Mouse (Mus musculus) intestine, embryonic 14.5 days (tissue): ENCODE measurements around the gene Mpp3. TPM values are rescaled to one million over a fixed set of nuclear protein-coding genes. Genes with fewer than 3 reads are reported as not detected.
"Not testable (repeated sequence)": the region's sequence is repeated elsewhere in the genome, so short reads cannot be mapped to it uniquely, and the experiment has no call there.

Experiments used
- ATAC-seq: fragments of 200-750 bp; cut with Nextera tagmentation; replicated peaks from 2 replicates; pipeline ENCODE4 v1.8.0; 2017; ENCODE audit warnings: low read depth, moderate number of reproducible peaks, moderate TSS enrichment, moderate library complexity; ENCODE audit not compliant: low FRiP score, low TSS enrichment
- DNase-seq: peaks from one replicate; pipeline ENCODE4 v3.0.0-alpha.2; 2018; ENCODE audit warnings: low spot score
- H3K27ac ChIP-seq: fragments of 300-500 bp; sonication (generic); 2 replicates; pipeline ENCODE4 v1.5.1; 2014; ENCODE audit warnings: low read depth, mild to moderate bottlenecking, control low read depth
- H3K27me3 ChIP-seq: fragments of 300-500 bp; sonication (generic); replicated peaks from 2 replicates; pipeline ENCODE4 v1.6.1; 2014; ENCODE audit warnings: low read length, control low read depth; ENCODE audit not compliant: control insufficient read depth, insufficient read depth
- H3K36me3 ChIP-seq: fragments of 300-500 bp; sonication (generic); 2 replicates; pipeline ENCODE4 v1.6.1; 2014; ENCODE audit warnings: low read length, control low read depth; ENCODE audit not compliant: control insufficient read depth, insufficient read depth
- H3K4me1 ChIP-seq: fragments of 300-500 bp; sonication (generic); replicated peaks from 2 replicates; pipeline ENCODE4 v1.6.1; 2014; ENCODE audit warnings: low read length, control low read depth, mixed read lengths; ENCODE audit not compliant: control insufficient read depth, insufficient read depth
- H3K4me2 ChIP-seq: fragments of 300-500 bp; sonication (generic); 2 replicates; pipeline ENCODE4 v1.6.1; 2014; ENCODE audit warnings: low read length
- H3K4me3 ChIP-seq: fragments of 300-500 bp; sonication (generic); 2 replicates; pipeline ENCODE4 v1.5.1; 2014; ENCODE audit warnings: low read depth, low read length, control low read depth, mixed read lengths
- H3K9ac ChIP-seq: fragments of 300-500 bp; sonication (generic); 2 replicates; pipeline ENCODE4 v1.6.1; 2014; ENCODE audit warnings: mild to moderate bottlenecking, low read length
- H3K9me3 ChIP-seq: fragments of 300-500 bp; sonication (generic); 2 replicates; pipeline ENCODE4 v1.6.1; 2016; ENCODE audit warnings: low read length, control low read depth; ENCODE audit not compliant: control insufficient read depth
- WGBS: fragments of 180-500 bp; shearing (Covaris S2); extraction: QIAGEN DNeasy Blood & Tissue Kit; methylation state at CpG from one replicate; pipeline ENCODE4 v1.1.7; 2014; 5-methylcytosine and 5-hydroxymethylcytosine counted together
- polyA plus RNA-seq: library from polyadenylated mRNA; unstranded; fragments of >200 nt; fragmentation: Nextera tagmentation; extraction: Ambion mirVana; gene quantifications from 2 replicates; pipeline ENCODE4 v1.2.1, GENCODE M21; 2014

The Mpp3 gene
- polyA plus RNA-seq, 1 experiment from 2014 or later = 11.0 TPM

- WGBS = 4% methylated on average over 10 of the region's 10 CpGs
- no peak overlapping the region for H3K27ac ChIP-seq
- ATAC-seq (peak; percentile 8; the same call in 1 of the 2 replicates), DNase-seq (peak; percentile 95)
- H3K27me3 ChIP-seq = no peaks in the 10 kb centered on the region
- no peaks in the 10 kb centered on the region for H3K9me3 ChIP-seq
- peak overlapping the region; percentile 26 for H3K4me2 ChIP-seq
- no peak overlapping the region for H3K4me3 ChIP-seq
- H3K36me3 ChIP-seq = 0 out of 2 replicates have a peak, but pooled peaks cover 6% of the 10 kb centered on the region
- no peak overlapping the region for H3K9ac ChIP-seq
- peaks cover 15% of the 10 kb centered on the region for H3K4me1 ChIP-seq
These were observed 42.3 kb downstream of the Mpp3 start for GRCm38 (mm10) chr11:101985990-101986389.

- H3K4me2 ChIP-seq, H3K27me3 ChIP-seq, ATAC-seq, H3K9ac ChIP-seq, H3K27ac ChIP-seq, DNase-seq, H3K36me3 ChIP-seq, H3K9me3 ChIP-seq, H3K4me3 ChIP-seq: not testable (repeated sequence)
- WGBS = 45% methylated on average over 6 of the region's 6 CpGs
- H3K4me1 ChIP-seq = peaks cover 15% of the 10 kb centered on the region
These were observed 42.8 kb downstream of the Mpp3 start for GRCm38 (mm10) chr11:101985450-101985849.

- Histone ChIP-seq H3K4me3 (peak within 1 kb of the TSS; percentile 76), H3K36me3 (0 out of 2 replicates have a peak, but pooled peaks cover 9% of the 10 kb centered on the region), H3K9ac (peak within 1 kb of the TSS; percentile 62), H3K27me3 (no peaks in the 10 kb centered on the region), H3K4me2 (peak within 1 kb of the TSS; percentile 100), H3K4me1 (peaks cover 15% of the 10 kb centered on the region), H3K9me3 (no peaks in the 10 kb centered on the region), H3K27ac (peak within 1 kb of the TSS; percentile 79)
- DNase-seq = peak; percentile 96
- ATAC-seq = peak; percentile 80
- WGBS = 1% methylated on average over 64 of the region's 71 CpGs
These were observed 43.9 kb downstream of the Mpp3 start, which contains the start of gene Cfap97d1 for GRCm38 (mm10) chr11:101984054-101985025. TSS of gene Cfap97d1 (plus strand) at chr11:101984279.

- 0 out of 2 replicates have a peak, but pooled peaks cover 9% of the 10 kb centered on the region for H3K36me3 ChIP-seq
- 70% methylated on average over 10 of the region's 10 CpGs for WGBS
- no peak for ATAC-seq
- no peak overlapping the region for H3K9ac ChIP-seq
- peak overlapping the region; percentile 76 for H3K4me3 ChIP-seq
- H3K27ac ChIP-seq = 0 out of 2 replicates have a peak overlapping the region, but pooled peaks have one; percentile 2
- H3K9me3 ChIP-seq = no peaks in the 10 kb centered on the region
- H3K27me3 ChIP-seq = no peaks in the 10 kb centered on the region
- peak overlapping the region; percentile 100 for H3K4me2 ChIP-seq
- no peak for DNase-seq
- peaks cover 15% of the 10 kb centered on the region for H3K4me1 ChIP-seq
These were observed 44.8 kb downstream of the Mpp3 start for GRCm38 (mm10) chr11:101983431-101983921.

- Histone ChIP-seq H3K27me3 (no peaks in the 10 kb centered on the region), H3K27ac (no peak overlapping the region), H3K4me1 (peaks cover 15% of the 10 kb centered on the region), H3K9me3 (no peaks in the 10 kb centered on the region), H3K4me3 (no peak overlapping the region), H3K9ac (no peak overlapping the region), H3K36me3 (0 out of 2 replicates have a peak, but pooled peaks cover 9% of the 10 kb centered on the region), H3K4me2 (peak overlapping the region; percentile 22)
- no peak for DNase-seq
- ATAC-seq = no peak
- 63% methylated on average over 6 of the region's 6 CpGs for WGBS
These were observed 45.3 kb downstream of the Mpp3 start for GRCm38 (mm10) chr11:101982981-101983411.

GRCm38 (mm10) chr11:101981850-101982249 lies 46.4 kb downstream of the Mpp3 start:
- DNase-seq = no peak
- H3K4me1 ChIP-seq = peaks cover 15% of the 10 kb centered on the region
- H3K36me3 ChIP-seq = peaks cover 9% of the 10 kb centered on the region; the same call in 1 of the 2 replicates
- no peak overlapping the region for H3K4me2 ChIP-seq
- H3K27ac ChIP-seq = no peak overlapping the region
- no peaks in the 10 kb centered on the region for H3K27me3 ChIP-seq
- 72% methylated on average over 12 of the region's 12 CpGs for WGBS
- H3K9ac ChIP-seq = no peak overlapping the region
- H3K9me3 ChIP-seq = no peaks in the 10 kb centered on the region
- no peak overlapping the region for H3K4me3 ChIP-seq
- ATAC-seq = no peak

GRCm38 (mm10) chr11:101980603-101981157 lies 47.6 kb downstream of the Mpp3 start:
- no peak for ATAC-seq
- Histone ChIP-seq H3K27me3 (no peaks in the 10 kb centered on the region), H3K36me3 (peaks cover 15% of the 10 kb centered on the region; the same call in 1 of the 2 replicates), H3K4me1 (peaks cover 9% of the 10 kb centered on the region), H3K9me3 (no peaks in the 10 kb centered on the region), H3K9ac (no peak overlapping the region), H3K4me2 (no peak overlapping the region), H3K4me3 (no peak overlapping the region), H3K27ac (no peak overlapping the region)
- DNase-seq = no peak
- WGBS = 88% methylated on average over 9 of the region's 9 CpGs

- DNase-seq (no peak), ATAC-seq (no peak)
- peaks cover 9% of the 10 kb centered on the region for H3K4me1 ChIP-seq
- peaks cover 15% of the 10 kb centered on the region; the same call in 1 of the 2 replicates for H3K36me3 ChIP-seq
- WGBS = 92% methylated on average over 5 of the region's 5 CpGs
- no peak overlapping the region for H3K4me2 ChIP-seq
- no peaks in the 10 kb centered on the region for H3K27me3 ChIP-seq
- H3K9me3 ChIP-seq = no peaks in the 10 kb centered on the region
- H3K9ac ChIP-seq = no peak overlapping the region
- H3K27ac ChIP-seq = no peak overlapping the region
- no peak overlapping the region for H3K4me3 ChIP-seq
These were observed 49.1 kb downstream of the Mpp3 start for GRCm38 (mm10) chr11:101979140-101979539.
